Mouse (Mus musculus) cerebellum, adult 9-10 months (tissue): ENCODE results near the gene Tmem150a.

Experiments used
- DNase-seq: peaks from one replicate; pipeline ENCODE4 v3.0.0; 2022

Gene Tmem150a

DNA sequence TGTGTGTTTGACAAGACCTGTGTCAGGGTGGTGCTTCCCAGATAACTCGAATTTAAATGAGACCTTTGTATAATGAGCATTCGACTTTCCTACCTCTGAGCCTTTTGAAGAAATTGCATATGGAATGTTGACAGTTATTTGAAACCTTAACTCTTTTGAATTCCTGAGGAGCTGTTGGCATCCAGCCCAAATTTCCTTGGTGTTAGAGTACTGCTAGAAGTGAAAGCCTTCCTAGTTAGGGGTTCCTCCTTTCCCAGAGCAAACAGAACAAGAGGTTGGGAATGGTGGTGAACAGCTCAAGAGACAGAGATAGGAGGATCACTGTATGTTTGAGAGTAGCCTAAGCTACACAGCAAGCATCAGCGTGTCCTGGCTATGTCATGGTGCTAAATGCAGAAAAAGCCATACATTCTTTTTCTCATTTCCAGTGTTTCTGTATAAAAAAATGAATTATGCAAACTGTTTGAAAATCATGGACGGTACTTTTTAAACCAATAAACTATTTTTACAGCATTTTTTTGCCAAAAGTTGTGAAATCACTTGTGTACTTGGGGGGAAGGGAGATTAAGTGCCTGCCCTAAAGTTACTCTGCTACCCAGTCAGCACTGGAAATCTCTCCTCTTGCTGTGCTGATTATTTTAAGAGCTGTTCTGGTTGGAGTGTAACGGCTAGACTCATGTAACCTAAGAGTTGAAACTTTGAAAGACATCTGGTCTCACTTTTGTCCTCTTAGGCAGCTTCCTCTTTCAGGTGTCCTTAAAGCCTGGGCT is 2.4 kb upstream of the Tmem150a start:
- peak; percentile 31 for DNase-seq

DNA sequence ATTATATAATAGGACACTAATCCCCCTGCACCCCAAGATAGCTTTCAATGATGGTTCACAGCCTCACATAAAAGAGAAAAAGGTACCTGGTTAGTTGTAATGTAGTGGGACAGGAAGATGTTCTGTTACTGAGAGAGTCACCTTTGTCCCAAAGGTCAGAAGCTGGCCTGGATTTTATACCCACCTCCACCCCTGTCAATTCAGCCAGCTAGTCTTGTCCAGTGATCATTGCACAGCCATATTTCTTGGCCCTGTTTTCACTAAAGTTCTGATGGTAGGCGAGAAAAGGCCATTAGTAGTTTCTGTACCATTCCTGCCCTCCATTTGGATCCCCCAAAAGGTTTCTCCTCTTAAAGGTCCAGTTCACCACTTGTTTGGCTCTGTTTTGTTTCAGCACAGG is 1.2 kb upstream of the Tmem150a start:
- DNase-seq = peak; percentile 12

DNA sequence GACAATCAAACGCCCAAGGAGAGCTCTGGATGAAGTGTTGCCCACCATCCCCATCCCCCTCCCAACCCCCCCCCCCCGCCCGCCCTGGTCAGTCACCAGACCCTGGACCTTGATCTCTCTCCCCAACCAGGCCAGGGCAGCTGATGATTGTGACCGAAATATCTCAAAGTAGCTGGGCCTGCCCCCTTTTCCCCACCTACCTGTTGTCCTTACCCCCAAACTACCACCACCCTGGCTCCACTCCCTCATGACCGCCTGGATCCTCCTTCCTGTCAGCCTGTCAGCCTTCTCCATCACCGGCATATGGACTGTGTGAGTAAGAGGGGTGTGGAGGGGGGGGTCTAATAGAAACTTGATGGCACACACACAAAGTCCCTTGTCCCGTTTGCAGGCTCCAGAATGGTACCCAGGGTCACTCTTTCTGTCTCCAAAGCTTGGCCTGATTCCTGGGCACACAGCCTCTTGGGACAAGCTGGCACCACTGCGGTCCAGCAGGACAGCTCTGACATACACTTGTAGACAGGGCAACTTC is 820 bp downstream of the Tmem150a start:
- DNase-seq = peak; percentile 55

DNA sequence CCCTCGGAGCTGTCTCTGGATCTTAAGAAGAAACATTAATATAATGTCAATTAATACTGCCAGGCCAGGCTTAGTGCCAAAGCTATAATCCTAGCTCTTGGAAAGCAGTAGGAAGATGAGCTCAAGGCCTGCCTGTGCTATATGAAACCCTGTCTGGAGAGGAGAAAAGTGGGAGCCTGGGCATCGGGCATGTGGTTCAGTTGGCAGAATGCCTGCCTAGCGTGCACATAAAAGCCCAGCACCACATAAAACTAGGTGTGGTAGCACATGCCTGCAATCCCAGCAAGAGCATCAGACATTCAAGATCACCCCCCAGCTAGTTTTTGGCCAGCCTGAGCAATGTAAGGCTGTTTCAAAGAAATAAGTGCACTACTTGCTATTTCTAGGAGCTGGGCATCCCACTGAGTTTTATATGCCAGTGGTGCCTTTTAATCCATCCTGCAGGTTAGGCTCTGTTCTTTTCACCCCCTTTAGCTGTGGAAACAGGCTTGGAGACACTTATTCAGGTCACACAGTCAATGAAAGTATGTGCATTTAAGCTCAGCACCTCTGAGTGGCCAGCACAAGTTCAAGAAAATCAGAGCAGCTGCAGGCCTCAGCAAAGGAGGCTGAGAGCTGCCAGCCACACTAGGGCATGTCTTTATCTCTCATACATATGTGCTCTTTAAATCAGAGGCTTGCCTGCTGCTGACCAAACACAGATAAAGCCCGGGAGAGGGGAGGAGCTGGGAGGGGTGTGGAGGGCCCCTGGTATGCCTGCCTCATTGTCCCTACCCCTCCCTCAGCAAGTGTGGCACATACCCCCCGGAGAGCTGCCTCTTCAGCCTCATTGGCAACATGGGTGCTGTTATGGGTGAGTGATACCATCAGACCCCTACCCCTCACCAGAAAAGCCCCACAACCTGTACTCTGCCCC is 2.2 kb downstream of the Tmem150a start:
- peak; percentile 39 for DNase-seq

DNA sequence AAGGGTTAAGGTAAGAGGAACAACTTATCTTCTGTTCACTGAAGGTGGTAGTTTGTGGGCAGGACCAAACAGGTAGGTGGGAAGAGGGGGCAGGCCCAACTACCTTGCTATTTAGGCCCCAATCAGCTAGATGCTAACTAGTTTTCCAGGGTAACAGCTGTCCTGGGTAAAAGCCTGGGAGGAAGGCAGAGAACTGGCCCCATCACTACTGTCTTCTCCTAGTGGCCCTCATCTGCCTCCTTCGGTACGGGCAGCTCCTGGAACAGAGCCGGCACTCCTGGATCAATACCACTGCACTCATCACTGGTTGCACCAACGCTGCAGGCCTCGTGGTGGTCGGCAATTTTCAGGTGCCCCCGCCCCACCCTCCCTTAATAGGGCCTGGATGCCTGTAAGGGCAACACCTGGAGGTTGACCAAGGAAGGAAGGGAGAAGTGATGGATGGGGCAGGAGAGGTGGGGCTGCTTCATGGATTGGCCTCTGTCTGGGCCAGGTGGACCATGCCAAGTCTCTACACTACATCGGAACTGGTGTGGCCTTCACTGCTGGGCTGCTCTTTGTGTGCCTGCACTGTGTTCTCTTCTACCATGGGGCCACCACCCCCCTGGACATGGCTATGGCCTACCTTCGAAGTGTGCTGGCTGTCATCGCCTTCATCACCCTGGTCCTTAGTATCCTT is 3.0 kb downstream of the Tmem150a start:
- peak; percentile 19 for DNase-seq

DNA sequence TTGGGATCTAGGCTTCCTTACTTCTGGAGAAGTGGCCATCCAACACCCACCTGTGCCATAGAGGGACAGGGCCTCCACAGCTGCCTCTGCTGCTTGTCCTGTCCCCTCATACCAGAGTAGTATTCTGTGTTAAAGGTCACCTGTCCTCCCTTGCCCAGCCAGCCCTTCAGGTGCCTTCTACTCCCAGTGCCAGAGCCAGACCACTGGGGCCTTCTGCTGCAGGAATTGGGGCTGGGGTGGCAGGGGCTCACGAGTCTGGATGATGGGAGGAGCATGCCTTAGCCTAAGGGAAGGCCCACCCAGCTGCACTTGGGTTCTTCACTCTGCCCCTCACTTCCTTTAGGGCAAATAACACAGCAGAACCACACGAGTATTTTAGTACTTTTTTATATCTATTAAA is 4.1 kb downstream of the Tmem150a start:
- no peak for DNase-seq

DNA sequence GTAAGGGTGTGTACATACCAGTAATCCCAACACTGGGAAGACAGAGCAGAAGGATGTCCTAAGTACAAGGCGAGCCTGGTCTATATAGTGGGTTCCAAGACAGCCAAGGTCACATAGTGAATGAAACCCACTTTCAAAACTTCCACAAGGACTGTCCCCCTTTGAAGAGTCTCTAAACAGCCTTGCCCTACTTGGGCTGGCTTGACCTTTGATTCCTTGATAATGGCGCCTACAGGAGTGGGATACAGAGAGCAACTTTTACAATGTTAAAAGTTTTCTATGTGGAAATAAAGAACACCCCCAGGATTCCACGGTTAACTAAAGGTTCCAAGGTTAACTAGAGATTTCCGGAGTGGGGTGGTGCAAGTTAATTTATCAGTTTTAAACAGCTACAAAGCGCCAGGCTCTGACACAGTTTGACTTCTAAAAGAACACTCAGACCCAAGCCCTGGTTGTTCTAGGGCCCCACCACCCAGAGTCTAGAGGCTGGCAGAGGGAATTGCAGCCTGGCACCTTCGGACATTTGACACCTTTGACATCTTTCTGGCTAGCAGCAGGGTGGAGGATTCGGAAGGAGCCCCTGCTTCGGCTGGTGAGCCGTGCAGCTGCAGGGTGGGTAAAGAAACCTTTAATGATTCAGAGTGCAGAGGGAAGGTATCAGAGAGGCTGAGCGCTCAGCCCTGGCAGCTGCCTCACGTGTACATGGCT is 4.8 kb downstream of the Tmem150a start:
- DNase-seq = peak; percentile 12

DNA sequence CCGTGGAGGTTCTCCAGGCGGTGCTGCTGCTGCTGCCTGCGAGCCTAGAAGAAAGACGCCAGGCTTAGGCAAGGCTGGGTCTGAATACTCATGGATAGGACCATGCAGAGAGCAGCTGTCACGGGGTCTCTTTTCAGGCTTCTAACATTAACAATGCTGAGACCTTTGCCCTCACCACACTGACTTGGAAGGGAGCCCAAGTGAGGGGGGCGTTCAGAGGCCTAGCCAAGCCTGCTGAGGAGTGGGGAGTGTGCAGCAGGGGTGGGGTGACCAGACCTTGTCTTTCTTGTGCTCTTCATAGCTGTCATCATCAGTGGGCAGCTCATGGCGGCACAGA is 5.3 kb downstream of the Tmem150a start:
- peak; percentile 35 for DNase-seq

DNA sequence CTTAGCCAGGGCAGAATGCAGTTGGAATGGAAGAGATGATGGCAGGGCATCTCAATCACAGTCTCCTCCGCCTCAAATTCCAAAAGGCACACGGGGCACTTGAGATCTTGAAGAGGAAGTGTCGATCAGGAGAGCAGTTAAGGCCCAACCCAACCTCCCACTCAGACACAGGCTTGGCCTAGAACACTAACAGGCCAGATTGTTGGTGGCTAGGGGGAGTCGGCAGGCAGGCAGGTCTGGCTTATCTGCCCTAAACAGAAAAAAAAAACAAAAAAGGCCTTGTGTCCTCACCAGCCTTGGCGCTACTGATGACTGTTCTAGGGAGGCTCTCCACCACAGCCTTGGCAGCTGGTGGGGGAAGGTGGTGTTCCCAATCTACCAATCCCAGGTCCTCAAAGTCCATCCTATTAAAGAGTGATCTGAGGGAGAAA is 5.9 kb downstream of the Tmem150a start:
- no peak for DNase-seq

DNA sequence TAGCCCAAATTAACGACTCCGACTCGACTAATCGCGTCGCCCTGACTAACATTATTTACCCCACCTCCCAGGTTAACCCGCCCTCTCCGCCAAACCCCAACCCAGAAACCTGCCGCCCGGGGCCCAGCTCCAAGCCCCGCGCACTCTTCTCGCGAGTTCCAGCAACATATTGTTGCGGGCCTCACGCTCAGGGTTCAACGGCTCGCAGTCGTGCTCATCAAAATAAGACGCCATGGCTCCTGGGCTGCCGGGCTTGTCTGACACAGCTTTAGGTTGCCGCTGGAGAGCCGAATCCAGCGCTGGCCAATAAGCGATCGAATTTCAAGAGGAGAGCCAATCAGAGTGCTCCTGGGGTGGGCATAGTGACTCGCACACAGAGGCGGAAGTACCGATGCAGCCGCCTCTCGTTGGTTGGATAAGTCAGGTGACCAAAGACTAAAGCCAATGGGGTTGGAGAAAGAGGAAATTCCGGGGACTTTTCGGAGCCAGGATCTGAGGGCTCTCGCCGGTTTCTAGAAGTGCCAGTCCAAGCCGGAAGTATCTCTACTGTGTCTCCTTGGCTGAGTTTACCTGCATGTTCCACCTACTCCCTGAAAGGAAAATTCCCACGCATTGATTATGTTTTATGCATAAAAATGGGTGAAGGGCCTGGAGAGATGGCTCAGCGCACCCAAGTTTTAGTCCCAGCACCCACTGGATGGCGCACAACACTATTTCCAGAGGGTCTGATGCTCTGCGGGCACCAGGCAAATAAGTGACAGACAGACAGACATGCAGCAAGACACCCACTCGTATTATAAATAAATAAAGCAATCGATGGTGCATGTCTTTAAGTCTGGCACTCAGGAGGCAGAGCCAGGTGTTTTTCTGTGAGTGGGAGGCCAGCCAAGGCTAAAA is 7.1 kb downstream of the Tmem150a start:
- DNase-seq = peak; percentile 98

DNA sequence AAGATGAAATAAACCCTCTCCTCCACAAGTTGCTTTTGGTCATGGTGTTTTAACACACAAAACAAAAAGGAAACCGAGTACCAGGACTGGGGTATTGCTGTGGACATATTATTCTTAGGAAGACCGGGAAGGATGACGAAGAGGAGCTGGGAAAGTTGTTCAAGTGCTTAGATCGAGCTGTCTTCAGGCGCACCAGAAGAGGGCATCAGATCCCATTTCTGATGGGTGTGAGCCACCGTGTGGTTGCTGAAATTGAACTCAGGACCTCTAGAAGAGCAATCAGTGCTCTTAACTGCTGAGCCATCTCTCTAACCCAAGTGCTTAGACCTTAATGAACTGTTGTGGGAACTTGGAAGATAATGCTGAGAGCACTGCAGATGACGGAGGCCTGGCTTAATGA is 8.8 kb downstream of the Tmem150a start:
- DNase-seq = no peak

DNA sequence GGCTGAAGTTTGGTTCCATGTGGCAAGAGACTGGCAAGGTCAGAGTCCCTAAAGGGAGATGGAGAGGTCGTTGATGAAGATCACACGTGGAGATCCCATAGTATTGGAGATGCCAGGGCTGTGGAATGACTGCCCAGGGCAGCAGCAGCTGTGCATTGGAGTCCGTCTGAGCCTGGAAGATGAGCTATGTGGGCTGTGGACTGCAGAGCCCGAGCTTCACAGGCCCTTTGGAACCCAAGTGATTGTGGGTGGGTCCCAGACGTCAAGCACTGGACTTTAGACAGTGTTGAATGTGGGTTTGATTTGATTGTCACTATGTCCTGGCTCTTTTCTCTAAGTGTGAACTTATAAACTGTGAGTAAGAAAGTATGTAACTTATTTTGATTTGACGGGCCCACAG is 9.7 kb downstream of the Tmem150a start:
- DNase-seq = no peak

DNA sequence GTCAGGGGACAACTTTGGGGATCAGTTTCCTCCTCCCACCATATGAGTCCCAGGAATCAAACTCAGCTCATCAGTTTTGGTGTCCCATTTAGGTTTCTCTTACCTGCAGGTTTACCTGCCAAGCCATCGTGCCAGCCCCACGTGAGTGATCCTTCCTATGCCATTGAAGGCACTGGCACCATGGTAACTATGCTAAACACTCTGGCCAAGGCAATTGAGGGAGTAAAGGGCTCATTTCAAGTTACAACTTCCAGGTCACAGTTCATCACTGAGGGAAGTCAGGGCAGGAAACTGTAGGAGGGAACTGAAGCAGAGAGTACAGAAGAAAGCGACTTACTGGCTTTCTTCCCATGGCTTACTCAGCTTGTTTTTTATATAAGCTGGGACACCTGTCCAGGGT is 11.1 kb downstream of the Tmem150a start:
- no peak for DNase-seq

DNA sequence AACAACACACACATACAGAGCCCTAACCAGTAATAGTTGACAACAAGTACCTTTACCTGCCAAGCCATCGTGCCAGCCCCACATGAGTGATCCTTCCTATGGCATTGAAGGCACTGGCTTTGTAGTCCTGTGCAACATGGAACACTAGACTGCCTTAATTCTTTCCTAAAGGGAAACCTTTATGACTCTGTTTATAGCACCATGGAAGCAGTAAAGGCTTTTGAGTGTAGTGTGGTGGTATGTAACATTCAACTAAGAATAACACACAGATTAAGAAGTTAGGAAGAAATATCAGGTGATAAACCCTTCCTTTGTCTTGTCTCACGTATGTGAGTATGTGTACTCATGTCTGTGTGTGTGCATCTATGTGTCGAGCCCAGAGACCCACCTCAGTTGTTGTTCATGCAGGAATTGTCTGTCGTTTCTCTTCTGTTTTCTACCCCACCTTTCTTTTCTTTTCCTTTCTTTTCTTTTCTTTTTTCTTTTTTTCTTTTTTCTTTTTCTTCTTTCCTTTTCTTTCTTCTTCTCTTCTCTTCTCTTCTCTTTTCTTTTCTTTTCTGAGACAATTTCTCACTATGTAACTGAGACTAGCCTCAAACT is 11.7 kb downstream of the Tmem150a start, which contains the start of gene Rnf181:
Gene Rnf181 (minus strand): TSS at position 113 of the 600 bp plus-strand sequence.
- no peak for DNase-seq

DNA sequence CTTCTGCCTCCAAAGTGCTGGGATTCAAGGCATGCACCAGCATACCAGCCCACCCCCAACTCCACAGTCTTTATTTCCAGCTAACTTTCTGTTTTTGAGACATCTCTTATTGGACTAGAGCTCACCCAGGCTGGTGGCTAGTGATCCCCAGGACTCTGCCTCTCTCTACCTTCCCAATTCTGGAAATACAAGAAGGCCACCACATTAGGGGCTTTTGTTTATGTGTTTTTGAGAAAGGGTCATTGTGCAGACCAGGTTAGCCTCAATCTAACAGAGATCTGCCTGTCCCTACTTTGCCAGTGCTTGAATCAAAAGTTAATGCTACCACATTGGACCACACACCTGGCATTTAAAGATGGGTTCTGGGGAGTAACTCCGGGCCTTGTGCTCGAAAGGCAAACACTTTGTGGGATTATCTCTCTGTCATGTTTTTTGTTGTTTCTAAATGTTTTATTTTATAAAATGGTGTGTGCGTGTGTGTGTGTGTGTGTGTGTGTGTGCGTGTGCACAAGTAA is 12.3 kb downstream of the Tmem150a start:
- no peak for DNase-seq

DNA sequence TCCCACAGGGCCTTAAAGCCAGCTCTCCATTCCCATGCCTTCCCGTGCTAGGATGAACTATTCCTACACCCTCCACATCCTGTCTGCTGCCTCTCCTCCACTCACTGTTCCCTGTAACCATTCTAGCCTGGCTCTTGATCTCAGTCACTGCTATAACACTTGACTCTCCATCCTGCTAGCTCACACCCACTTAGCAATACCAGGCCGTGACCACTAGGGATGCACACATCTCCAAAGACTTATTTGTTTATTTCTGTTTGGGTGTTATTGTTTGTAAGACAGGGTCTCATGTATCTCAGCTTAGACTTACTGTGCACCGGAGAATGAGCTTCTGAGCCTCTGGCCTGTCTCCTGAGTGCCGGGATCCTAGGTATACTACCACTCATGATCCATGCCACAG is 14.3 kb downstream of the Tmem150a start:
- DNase-seq = no peak

DNA sequence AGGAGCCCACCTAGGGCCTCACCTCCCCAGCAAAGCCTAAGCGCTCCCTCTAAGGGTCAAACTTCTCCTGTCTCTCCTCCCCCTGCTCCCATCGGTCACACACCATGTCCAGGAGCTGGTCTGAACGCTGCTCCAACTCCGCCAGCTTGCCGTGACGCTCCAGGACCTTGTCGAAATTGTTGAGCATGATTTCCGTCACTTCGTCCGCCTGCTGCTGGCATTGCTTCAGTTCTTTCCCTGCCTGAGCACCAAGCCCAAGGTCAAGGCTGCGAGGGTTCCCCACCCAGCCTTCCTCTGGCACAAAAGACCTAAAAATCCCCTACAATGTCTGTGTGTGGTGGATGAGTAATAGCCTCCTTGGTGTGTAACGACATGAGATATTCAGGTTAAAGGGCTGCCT is 14.8 kb downstream of the Tmem150a start:
- DNase-seq = no peak

DNA sequence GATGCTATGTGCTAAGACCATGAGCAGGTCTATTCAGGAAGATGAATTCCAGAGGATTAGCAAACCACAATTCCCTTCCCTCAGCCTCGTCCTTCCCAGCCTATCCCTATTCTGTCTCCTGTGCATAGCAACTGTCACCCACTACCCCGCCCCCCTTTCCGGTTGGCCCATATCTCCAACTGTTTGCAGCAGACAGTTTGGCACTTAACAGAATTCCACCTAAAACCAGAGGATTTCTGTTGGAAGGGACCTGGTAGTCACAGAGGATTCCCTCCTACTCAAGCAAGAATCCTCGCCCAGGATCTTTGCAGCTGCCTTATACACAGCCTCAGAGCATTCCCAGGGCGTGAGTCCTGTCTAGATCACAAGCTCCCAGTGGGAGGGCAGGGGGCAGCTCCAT is 15.9 kb downstream of the Tmem150a start:
- DNase-seq = no peak

DNA sequence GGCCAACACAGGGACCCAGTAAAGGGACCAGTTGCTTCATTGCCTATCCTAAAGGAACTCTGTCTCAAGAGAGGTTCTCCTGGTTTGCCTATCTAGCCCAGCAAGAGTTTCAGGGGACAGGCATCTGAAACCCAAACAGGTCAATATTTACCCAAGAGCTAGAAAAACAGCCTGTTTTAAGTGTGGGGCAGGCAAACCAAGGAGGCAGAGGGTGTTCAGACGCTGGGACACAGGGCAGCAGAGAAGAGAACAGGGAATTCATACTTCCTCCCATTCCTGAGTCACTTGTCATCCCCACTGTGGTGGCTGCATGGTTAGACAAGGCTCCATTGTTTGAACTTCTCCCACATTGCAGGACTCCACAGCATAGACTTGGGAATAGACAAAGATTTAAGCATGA is 16.3 kb downstream of the Tmem150a start:
- DNase-seq = no peak

DNA sequence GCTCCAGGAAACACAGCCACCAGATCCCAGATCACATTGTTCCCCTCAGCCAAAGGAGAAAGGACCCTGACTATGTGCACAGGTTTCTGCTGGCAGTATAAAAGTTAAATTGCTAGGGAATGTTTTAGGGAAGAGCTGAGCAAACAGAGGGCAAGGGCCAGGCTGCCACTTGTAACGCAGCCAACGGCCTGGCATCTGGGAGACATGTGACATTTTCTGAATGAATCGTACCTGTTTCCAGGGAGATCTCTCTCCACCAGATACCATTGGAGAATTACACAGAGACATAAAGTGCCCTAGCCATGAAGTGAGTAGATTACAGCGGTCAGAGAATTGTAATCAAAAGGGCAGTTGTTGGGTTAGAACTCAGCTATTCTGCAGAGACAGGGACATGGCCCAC is 17.9 kb downstream of the Tmem150a start:
- DNase-seq = no peak

DNA sequence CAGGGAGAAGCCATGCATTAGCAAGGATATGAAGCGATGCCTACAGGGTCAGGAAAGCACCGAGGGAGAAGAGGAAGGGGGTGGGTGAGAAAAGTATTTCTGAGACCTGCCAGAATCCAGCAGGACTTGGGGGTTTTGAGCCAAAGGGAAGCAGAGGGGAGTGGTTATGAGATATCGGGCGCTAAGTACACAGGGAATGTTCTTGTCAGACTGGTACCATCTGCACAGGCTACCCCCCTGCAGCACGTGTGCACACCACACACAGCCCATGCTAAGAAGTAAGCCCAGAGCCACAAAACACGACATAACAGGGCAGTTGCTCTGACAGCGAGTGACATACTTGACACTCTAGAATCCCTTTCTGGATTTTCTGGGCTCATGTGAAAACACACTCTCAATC is 19.0 kb downstream of the Tmem150a start:
- DNase-seq = no peak
